Mouse (Mus musculus): ENCODE results near the gene Rabepk. TPM values are rescaled to one million over a fixed set of nuclear protein-coding genes. Genes with fewer than 3 reads are reported as not detected.

The Rabepk gene
- total and polyA plus RNA-seq, 3 experiments, result 47.1 to 85.3 TPM; not detected in 1

- peaks cover 17 to 51% of the 10 kb centered on the region in 2 experiments for H3K36me3 ChIP-seq (ENCODE audit: control insufficient read depth in 1 of 2, insufficient read depth in 2 of 2, low read length in 2 of 2)
- H3K79me2 ChIP-seq (ENCODE audit: control insufficient read depth, insufficient read depth, low read length, poor library complexity), result peaks cover 66% of the 10 kb centered on the region
- H3K4me3 ChIP-seq (ENCODE audit: control insufficient read depth in 1 of 2, insufficient read depth in 1 of 2, low read depth in 2 of 2, low read length in 2 of 2), result no peak overlapping the region
- no peak overlapping the region for H3K27ac ChIP-seq (ENCODE audit: control insufficient read depth, low read depth, low read length)
- H3K27me3 ChIP-seq (ENCODE audit: control insufficient read depth in 1 of 2, insufficient read depth in 2 of 2, low read length in 2 of 2), result no peaks in the 10 kb centered on the region
- H3K9me3 ChIP-seq (replicated peaks; ENCODE audit: insufficient read depth, low read length), result no peaks in the 10 kb centered on the region
- no peak for TF ChIP-seq CHD2 (IDR thresholded peaks at IDR 0.05; ENCODE audit: low read length)
- TF ChIP-seq EP300 (IDR thresholded peaks at IDR 0.05; ENCODE audit: low read depth in 1 of 2, low read length in 2 of 2), result peak in 1 of 2 experiments; percentile 44; a peak in 2 of 4 replicates
- 0 out of 2 replicates have a peak, but pooled peaks have one; percentile 47 for TF ChIP-seq GATA1 (IDR thresholded peaks at IDR 0.05; ENCODE audit: low read depth, low read length)
- TF ChIP-seq MAZ (IDR thresholded peaks at IDR 0.05; ENCODE audit: low read depth, low read length), result no peak
- peak; percentile 50; the same call in 1 of the 2 replicates for TF ChIP-seq TCF12 (IDR thresholded peaks at IDR 0.05; ENCODE audit: low read depth, low read length)
- no peak for TF ChIP-seq NRF1 (IDR thresholded peaks at IDR 0.05; ENCODE audit: insufficient read depth, low read depth, low read length, poor library complexity, severe bottlenecking)
- no peak for TF ChIP-seq MAX (IDR thresholded peaks at IDR 0.05; ENCODE audit: low read length)
- TF ChIP-seq ZNF384 (IDR thresholded peaks at IDR 0.05; ENCODE audit: low read depth, low read length), result no peak
- no peak for TF ChIP-seq KAT2A (conservative IDR thresholded peaks at IDR 0.05; ENCODE audit: low read depth, low read length)
- no peak for TF ChIP-seq RAD21 (IDR thresholded peaks at IDR 0.05; ENCODE audit: low read depth, low read length)
- TF ChIP-seq MAFK (IDR thresholded peaks at IDR 0.05; ENCODE audit: borderline replicate concordance, low read depth, low read length), result no peak
- TF ChIP-seq ZC3H11A (IDR thresholded peaks at IDR 0.05; ENCODE audit: low read depth, low read length), result no peak
- no peak for TF ChIP-seq HCFC1 (IDR thresholded peaks at IDR 0.05; ENCODE audit: low read depth, low read length)
- no peak for TF ChIP-seq SMC3 (IDR thresholded peaks at IDR 0.05; ENCODE audit: low read depth, low read length)
- TF ChIP-seq MYB (IDR thresholded peaks at IDR 0.05; ENCODE audit: low read depth, low read length), result no peak
- no peak for TF ChIP-seq JUND (IDR thresholded peaks at IDR 0.05; ENCODE audit: low read depth, low read length)
- TF ChIP-seq UBTF (IDR thresholded peaks at IDR 0.05; ENCODE audit: borderline replicate concordance, insufficient read depth, low read depth, low read length), result no peak
- no peak for TF ChIP-seq TAL1 (IDR thresholded peaks at IDR 0.05; ENCODE audit: low read length)
- no peak for TF ChIP-seq CTCF (IDR thresholded peaks at IDR 0.05 in 2 of 3, conservative IDR thresholded peaks at IDR 0.05 in 1 of 3; ENCODE audit: control insufficient read depth in 1 of 3, insufficient read depth in 1 of 3, low read depth in 2 of 3, low read length in 3 of 3, poor library complexity in 1 of 3, severe bottlenecking in 1 of 3)
- TF ChIP-seq MEF2A (IDR thresholded peaks at IDR 0.05; ENCODE audit: extremely low read depth, insufficient replicate concordance, low read depth, low read length, poor library complexity, severe bottlenecking), result no peak
- TF ChIP-seq USF2 (IDR thresholded peaks at IDR 0.05; ENCODE audit: borderline replicate concordance in 1 of 2, insufficient read depth in 1 of 2, low read depth in 1 of 2, low read length in 2 of 2), result no peak
- peak; percentile 77 for TF ChIP-seq ETS1 (IDR thresholded peaks at IDR 0.05; ENCODE audit: low read depth, low read length)
- TF ChIP-seq NELFE (IDR thresholded peaks at IDR 0.05; ENCODE audit: low read depth, low read length), result no peak
- no peak for TF ChIP-seq CHD1 (IDR thresholded peaks at IDR 0.05; ENCODE audit: low read depth, low read length)
- no peak for TF ChIP-seq TBP (IDR thresholded peaks at IDR 0.05; ENCODE audit: low read depth, low read length)
- TF ChIP-seq E2F4 (IDR thresholded peaks at IDR 0.05; ENCODE audit: borderline replicate concordance, low read depth, low read length), result no peak
- TF ChIP-seq POLR2AphosphoS2 (IDR thresholded peaks at IDR 0.05; ENCODE audit: low read length), result no peak
- no peak for TF ChIP-seq ZKSCAN1 (IDR thresholded peaks at IDR 0.05; ENCODE audit: low read depth, low read length)
- TF ChIP-seq SIN3A (IDR thresholded peaks at IDR 0.05; ENCODE audit: low read length), result no peak
- no peak for TF ChIP-seq BHLHE40 (IDR thresholded peaks at IDR 0.05; ENCODE audit: borderline replicate concordance, low read depth, low read length)
- no peak for TF ChIP-seq POLR2AphosphoS5 (IDR thresholded peaks at IDR 0.05; ENCODE audit: borderline replicate concordance, low read depth, low read length)
- TF ChIP-seq MYC (IDR thresholded peaks at IDR 0.05; ENCODE audit: low read depth, low read length), result no peak
- peak; percentile 26 for DNase-seq (ENCODE audit: low read depth, low spot score)
- peaks cover 23 to 37% of the 10 kb centered on the region in 2 experiments for H3K4me1 ChIP-seq (ENCODE audit: control insufficient read depth in 1 of 2, insufficient read depth in 2 of 2, low read length in 2 of 2)
- H3K9ac ChIP-seq (ENCODE audit: control insufficient read depth, low read depth, low read length, poor library complexity, severe bottlenecking), result 0 out of 2 replicates have a peak overlapping the region, but pooled peaks have one; percentile 7
These were observed 49.5 kb downstream of the Rabepk start for GRCm38 (mm10) chr2:34750245-34750644.
